Mouse (Mus musculus): ENCODE data around the gene Itgb1.

The Itgb1 gene

DNA sequence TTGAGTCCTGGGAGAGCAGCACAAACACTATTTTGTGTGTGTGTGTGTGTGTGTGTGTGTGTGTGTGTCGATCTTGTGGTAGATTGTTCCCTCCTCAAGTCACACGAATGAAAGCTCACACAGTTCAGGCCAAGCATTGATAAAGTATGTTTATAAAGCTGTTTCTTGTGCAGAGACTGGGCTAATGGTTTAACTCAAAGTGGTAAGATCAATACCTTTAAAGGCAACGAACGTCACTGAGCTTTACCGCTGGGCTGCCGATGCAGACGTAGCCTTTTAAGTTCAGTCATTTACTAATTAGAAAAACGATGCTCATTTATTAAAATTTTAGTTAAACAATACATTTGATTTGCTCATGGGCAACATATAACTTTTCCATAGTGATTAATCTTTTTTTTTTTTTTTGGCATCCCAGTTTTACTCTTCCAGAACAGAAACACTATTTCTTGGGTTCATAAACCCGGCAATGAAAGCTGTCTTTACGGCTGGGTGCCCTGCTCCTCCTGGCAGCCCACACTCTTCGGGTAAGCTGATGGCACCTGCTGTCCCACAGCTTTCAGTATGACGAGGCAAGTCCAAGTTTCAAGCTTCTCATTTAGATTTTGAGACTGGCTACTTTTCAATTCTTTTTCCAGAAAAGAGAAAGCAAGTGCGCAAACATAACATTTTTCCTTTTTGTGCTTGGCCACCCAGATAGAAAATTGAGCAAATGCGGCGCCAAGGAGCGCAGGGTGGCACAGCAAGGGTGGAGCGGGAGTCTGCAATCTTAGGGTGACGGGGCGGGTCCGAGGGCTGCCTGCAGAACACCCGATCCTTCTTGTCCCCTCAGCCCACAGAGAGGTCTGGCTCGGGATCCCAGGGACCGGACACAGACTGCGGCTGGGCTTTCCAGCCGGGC lies 596 bp upstream of the Itgb1 start:
- DNase-seq = peak in 1 of 2 experiments; percentile 49

DNA sequence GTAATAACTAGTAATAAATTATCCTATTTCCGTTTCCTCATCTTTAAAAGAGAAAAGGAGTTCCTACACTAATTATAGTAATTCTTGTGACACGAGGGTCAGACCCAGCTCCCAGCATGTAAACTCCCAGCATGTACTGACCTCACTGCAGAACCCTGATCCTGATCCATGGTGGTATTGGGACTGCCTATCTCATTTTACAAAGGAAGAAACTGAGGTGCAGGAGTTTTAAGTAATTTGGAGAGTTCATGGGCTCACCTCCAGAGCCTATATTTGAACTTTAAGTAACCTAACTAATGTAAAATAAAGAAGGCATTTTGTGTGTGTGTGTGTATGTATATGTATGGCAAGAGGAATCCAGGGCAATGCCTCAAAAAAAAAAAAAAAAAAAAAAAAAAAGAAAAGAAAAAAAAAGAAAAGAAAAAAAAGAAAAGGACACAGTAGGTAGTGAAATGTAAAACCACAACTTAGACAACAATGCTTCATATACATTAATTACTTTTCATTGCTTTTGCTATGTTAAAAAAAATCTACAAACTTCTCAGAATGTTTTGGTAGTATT lies 1.1 kb downstream of the Itgb1 start:
- no peak for DNase-seq

DNA sequence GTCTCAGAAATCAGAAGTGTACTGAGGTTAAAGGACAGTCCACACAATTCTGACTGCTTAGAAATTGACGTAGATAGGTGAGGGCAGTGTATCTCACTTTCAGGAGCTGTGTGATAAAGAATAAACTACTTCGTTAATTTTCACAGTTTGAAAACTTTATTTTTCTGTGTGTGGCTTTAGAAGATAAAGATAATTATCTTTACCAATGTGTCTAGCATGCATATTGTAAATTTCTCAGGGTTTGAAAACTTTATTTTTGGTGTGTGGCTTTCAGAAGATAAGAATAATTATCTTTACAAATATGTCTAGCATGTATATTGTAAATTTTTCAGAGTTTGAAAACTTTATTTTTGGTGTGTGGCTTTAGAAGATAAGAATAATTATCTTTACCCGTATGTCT lies 3.2 kb downstream of the Itgb1 start:
- no peak for DNase-seq

DNA sequence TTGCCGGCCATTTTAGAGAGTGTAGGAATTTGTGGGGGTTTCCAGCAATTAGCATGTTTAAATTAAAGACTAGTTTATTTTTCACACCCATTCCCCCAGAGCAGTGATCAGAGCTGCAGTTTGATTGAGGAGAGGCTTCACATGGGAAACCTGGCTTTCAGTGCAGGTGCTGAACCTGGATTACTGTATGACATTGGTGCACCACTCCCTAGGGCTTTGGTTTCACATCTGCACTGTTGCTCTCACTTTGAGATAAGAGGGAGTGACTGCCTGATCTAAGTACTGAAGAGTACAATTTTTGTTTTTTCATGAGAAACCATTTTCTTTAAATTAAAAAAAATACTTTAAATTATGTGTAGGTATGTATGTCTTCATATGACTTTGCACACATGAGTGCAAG lies 4.6 kb downstream of the Itgb1 start:
- no peak for DNase-seq

DNA sequence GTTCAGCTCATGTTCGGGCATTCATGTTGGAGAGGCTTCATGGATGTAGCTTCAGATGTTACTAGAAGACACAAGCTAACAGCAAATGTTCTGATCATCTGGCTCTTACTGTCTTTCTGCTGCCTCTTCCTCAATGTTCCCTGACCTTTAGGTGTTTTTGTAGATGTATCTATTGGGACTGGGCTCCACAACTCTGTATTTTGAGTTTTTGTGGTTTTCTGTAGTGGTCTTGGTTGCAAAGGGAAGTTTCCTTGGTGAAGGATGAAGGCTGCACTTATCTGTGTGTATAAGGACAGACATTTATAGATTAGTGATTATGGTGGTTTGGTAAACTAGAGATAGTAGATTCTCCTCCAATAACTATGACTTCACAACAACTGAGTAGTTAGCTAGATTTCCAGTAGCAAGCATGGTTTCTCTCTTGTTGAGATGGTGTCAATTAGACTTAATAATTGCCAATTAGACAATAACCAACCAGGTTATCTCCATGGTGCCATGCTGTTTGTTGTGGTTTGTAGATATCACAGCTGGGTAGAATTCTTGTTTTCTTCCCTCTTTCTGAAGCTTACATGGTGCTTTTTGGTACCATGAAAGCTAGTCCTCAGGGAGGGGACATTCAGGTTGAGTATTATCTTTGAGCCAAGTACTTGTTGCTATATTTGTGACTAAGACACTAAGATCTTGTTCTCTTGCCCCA lies 11.4 kb downstream of the Itgb1 start:
- DNase-seq = no peak

DNA sequence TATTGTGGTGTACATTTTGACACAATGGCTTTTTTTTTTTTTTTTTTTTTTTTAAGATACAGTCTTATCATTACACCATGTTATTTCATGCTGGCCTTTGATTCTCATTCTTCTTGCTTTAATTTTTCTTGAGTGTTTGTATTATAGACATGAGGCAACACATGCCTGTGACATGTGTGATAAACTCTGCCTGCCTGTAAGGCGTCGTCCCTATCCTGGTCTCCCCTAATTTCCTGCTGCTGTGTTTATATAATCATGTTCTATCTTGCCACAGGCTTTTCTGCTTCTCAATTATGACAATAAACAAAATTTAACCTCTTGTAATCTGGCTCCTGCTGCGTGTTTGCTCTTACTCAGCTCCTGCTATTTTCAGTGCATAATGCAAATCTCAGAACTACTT lies 12.5 kb downstream of the Itgb1 start:
- DNase-seq = no peak

DNA sequence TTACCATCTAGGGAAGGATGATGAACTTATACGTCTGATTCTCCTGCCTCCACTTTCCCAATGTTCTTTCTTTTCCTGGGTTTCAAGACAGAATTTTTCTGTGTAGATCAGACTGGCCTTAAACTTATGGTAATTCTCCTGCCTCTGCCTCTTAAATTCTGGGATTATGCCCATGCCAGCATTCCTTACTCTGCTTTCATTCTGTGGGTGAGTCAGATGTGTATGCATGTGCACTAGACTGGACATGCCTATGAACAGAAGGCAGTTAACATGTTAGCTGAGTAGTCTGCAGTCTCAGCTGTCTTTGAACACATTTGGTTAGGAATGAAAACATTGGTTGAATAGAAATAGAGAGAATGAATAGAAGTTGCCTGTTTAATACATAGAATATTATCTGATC lies 18.9 kb downstream of the Itgb1 start:
- DNase-seq = no peak

DNA sequence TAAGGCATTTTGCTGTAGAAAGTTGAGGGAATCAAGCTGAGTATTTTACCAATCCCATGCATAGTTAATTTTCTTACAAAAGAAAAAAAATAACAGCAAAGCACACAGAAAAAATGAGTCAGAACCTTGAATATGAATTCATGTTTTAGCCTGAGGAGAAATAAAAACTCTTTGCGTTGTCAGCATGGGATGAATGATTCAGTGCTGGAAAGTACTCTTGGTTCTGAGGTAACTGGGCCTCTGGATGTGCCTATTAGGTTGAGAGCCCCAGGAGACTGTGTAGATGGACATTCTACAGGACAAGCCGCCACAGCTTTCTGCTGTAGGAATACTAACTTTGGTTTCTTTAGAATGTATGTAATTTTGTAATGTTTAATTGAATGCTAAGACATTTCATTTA lies 19.4 kb downstream of the Itgb1 start:
- no peak for DNase-seq

DNA sequence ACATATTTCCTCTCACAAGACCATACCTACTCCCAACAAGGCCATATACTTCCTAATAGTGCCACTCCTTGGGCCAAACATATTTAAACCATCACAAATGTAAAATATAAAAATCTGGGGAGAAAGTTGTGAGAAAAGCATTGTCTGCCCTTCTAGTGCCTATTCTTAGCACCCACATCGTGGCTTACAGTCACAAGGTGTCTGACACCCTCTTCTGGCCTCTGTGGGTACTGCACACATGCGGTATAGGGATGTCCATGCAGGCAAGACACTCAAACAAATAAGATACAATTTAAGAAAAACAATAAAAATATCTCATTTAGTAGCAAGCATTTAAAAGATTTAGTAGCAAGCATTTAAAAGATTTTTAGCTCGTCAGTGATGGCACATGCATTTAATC lies 23.8 kb downstream of the Itgb1 start:
- DNase-seq = peak; percentile 81 to 93

DNA sequence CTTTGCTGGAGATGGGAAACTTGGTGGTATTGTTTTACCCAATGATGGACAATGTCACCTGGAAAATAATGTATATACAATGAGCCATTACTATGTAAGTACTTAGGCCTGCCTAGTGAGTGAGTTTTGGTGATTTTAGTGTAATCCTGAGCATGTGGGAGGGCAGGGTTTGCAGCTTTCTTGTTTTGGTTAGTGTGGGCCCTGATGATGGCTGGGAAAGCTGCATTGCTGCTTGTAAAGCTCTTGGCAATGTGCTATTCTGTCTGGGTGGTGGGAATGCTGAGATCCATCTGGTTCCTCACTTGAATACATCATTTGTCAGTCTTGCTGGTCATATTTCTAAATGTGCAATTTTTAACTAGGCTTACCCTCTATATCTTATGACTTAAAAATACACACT lies 30.7 kb downstream of the Itgb1 start:
- DNase-seq = no peak

DNA sequence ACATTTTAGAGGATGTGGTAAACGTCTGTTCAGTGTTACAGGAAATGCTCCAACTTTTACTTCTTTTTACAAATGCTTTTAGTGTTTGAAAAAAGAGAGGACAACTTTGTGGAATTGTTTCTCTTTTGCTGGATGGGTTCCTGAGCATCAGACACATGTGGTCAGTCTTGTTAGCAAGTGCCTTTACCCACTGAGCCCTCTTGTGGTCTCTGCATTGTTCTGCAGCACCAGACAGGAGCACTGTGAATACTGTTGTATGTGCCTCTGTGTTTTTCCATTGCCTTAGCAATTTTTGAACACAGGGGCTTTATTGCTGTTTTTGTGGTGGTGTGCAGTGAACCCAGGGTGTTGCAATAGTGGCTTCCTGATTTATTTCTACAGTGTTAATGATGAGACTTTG lies 39.4 kb downstream of the Itgb1 start:
- peak in 1 of 2 experiments; percentile 30 for DNase-seq

DNA sequence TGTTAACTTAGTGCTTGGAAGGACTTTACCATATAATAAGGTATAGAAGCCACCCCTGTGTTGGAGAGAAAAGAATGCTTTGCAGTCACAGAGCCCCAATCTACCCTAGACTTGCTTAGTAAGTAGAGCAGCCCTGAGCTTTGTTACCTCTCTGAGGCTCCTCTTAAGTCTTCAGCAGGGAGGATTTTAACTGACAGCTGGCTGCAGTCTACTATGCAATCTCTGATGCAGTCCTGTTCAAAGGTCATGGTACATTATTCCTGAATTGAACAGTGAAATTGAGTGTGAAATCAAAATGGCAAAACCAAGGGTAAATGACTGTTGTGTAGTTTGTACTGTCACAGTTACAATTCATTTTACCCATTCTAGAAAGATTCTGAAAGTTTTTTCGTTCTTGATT lies 41.8 kb downstream of the Itgb1 start:
- no peak for DNase-seq

DNA sequence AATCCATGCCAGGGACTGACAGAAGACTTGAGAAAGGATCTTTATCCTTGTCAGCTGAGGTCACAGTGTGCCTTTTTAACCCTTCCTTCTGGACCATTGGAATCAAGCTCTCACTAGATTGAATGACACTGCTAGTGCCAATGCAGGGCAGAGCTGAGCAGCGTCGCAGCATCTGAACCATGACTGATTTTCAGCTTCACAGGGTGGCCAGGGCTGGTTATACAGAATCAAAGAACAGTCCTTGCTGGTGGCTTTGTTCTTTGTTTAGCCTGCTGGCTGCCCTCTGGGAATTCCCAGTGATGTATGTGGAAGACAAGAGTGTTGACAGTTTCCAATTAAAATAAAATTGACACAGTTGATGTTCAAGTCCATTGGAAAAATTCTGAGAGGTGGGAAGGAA lies 46.8 kb downstream of the Itgb1 start:
- no peak for DNase-seq

DNA sequence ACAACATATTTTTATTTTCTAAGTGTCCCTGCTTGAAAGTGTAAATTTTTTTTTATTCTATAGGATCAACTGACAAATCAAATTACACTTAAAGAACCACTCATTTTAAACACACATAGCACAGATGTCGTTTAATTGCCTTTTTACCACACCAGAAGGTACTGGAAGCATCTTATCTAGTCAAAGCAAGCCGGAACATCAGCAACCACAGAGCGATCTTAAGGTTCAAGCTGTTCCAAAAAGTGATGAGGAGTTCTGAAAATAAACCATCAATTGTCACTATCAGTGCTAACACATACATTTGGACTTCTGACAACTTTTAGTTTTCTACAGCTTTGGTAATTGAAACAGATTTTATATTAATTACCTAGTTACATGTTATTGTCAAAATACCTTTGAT lies 48.7 kb downstream of the Itgb1 start:
- no peak for DNase-seq

DNA sequence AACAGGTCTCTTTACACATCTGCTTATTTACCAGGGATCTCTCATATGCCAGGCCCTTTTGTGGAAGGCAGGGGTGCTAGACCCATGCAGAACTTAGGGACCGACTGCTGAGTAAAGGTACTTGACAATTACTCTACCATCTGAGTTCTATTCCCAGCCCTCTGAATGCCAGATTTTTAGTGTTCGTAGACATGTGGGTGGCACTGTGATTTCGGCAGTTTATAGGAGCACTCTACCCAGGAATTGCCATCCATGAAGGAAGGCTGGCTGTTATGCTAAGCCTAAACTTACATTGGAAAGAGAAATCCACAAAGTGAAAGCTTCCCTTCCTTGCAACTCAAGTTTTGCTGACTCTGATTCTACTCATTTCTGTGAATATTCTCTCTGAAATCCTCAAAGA lies 50.2 kb downstream of the Itgb1 start:
- DNase-seq = no peak

All from kidney, postnatal 25 days (tissue).